Mouse (Mus musculus): Measurements from ENCODE around the gene Adam8.

Gene Adam8

DNA sequence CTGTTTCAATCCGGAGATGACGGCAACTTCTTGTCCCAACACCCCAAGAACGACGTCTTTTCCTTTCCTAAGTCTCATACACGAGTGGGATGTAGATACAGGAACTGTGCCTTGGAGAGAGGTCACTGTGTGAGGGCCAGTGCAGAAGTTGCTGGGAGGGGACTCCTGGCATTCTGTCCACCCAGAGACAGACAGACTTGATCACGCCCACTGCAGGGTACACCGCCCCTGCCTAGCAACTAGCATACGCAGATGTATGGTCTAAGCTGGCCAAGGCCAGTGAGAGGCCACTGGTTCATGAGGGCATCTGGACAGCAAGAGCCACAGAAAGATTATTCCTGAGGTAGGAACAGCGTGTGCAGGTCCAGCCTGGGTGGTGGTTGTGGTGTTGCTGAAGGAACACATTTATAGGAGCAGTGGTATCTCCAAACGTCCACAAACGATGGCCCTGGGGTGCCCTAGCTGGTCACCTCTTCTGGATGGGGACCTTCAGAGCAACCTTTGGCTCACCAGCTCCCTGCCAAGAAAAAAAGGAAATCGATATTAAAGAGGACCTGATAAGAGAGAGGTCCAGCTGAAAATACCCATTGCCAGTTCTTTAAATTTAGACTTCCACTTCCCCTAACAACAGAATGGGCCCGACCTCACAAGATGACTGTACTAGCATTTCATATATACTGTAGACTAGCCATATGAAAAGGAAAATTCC is 13.2 kb downstream of the Adam8 start:
- DNase-seq (ENCODE audit: low read depth, low spot score) = peak; percentile 50

DNA sequence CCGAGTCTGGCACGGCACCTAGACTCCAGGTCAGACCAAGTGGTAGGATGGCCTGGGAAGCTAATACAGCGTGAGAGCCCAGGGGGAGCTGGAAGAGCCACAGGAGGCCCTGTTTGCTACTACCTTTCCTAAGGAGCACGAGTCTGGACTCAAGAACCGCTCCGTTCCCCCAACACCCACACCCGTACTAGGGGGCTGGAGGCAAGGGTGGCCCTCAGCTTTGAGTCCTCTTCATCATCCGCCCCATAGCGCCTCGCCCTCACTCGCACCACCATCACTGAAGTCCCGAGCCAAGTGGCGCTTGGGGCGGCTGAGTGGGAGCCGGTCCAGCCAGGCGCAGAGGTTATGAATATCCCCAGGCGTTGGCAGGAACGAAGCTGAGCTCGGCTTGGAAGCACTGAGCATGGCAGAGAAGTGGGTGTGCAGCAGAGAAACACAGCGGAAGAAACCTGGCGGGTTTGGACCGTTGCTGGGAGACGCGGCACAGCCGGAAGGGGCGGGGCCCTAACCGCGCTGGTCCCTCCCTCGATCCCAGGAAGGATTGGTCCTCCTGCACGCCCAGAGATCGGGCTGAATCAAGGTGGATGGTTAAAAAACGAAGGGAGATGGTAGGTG is 14.0 kb downstream of the Adam8 start, which contains the start of gene 6430531B16Rik:
TSS of gene 6430531B16Rik (minus strand) at position 478 of the 615 bp plus-strand sequence.
- peak; percentile 79 for DNase-seq (ENCODE audit: low read depth, low spot score)

DNA sequence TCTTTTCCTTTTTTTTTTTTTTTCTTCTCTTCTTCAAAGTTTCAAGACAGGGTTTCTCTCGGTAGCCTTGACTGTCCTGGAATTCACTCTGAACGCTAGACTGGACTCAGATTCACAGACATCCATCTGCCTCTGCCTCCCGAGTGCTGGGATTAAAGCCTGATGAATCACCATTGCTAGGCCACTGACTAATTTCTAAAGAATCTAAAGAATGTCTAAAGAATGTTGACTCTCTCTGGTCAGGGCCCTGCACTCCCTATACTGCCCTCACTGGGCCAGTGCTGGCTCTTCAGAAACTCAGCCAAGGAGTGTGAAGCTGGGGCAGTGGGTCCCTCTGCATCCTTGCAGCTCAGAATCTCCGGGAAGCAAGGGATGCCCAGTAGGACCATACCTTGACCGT is 16.9 kb downstream of the Adam8 start:
- no peak for DNase-seq (ENCODE audit: low read depth, low spot score)

DNA sequence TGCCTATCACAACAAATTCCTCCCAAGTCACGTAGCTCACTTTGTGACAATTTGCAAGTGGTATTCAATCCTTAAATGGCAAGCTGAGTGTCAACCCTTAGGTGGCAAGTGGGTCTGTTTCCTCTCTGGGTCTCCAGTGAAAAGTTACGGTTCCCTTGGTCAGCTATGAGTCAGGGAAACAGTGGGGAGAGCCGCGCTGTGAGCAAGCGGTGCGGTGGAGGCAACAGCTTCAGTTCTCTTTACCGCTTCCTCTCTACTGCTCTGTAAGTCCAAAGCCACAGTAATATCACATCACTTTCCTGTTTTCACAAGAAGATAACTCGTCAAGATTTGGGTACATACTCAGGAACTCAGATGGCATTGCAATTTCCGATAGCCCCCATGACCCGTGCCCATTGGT is 18.1 kb downstream of the Adam8 start:
- DNase-seq (ENCODE audit: low read depth, low spot score) = peak; percentile 33

DNA sequence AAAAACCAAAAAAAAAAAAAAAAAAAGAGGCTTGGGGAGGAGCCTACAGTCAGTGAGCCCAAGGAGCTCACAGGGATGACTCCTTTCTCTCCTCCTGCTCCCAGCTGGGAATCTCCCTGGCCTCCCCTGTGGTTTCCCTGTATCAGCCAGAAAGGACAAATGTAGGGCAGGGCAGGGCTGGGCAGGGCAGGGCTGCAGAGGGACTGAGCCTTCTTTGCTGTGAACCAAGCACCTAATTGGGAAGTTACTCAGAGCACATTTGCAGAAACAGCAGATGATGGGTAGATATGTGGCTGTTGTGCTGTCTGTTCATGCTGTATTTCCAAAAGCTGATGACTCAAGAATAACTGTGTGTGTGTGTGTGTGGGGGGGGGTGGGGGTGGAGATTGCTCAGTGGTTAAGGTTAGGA is 19.4 kb downstream of the Adam8 start:
- DNase-seq (ENCODE audit: low read depth, low spot score) = no peak

DNA sequence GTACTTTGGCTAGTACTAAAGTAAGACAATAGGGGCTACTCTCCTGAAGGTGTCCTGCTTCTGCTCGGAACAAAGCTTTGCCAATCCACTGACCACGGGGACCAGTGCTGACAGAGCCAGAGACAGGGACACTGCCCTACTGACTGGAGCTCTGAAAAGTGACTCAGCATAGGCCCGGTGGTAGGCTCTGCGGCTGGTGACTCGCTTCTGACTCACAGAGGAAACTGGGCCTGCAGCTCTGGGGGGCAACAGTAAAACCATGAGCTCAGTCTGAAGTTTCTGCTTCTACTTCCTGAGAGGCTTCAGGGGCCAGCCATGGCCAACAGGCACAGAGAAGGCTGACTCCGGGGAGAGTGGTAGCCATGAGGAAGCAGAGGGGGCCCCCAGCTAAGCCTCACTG is 20.9 kb downstream of the Adam8 start:
- DNase-seq (ENCODE audit: low read depth, low spot score) = no peak

DNA sequence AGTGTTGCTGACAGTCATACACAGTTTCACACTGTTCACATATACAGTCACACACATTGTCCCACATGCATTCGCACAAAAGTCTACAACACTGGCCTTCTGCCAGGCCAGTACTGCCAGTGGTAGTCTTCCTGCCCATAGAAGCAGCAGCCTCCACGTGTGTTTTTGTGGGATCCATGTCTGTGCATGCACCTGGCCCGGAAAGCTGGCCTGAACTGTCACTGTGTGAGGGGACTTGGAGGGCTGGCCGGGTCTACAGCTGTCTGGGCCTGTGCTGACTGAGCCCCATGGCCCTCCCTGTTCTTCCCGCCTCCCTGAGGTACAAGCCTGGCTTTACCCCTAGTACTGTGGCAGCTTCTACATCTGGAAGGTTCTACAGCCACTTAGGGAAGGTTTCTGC is 21.4 kb downstream of the Adam8 start:
- no peak for DNase-seq (ENCODE audit: low read depth, low spot score)

DNA sequence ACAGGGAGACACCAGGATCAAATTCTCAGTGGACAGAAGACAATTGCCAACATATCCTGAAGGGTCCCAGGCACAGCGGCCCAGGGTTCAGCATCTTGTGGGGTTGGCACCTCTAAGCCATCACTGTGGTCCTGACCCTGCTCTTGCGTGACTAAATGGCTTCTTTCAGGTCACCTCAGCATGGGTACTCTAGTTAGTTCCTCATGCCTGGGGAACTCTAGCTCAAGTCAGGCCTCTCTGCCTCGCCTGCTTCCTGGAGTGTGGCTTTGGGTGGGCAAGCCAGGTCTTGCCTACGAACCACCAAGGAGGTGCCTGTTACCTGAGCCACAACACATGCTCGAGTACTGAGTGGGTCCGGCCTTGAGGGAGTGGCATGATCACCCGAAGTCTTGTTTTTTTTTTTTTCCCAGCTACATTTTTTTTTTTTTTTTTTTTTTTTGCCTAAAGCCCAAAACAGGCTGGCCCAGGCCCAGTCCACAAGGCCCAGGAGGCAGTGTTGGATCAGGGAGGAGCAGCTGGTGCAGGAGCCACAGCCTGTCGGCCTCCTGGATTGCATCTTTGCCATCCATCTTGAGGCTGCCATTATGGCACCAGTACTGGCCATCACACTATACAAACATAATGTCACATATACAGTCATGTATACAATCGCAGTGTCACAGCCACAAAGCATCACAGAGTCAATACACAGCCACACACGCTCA is 22.0 kb downstream of the Adam8 start:
- DNase-seq (ENCODE audit: low read depth, low spot score) = peak; percentile 22

DNA sequence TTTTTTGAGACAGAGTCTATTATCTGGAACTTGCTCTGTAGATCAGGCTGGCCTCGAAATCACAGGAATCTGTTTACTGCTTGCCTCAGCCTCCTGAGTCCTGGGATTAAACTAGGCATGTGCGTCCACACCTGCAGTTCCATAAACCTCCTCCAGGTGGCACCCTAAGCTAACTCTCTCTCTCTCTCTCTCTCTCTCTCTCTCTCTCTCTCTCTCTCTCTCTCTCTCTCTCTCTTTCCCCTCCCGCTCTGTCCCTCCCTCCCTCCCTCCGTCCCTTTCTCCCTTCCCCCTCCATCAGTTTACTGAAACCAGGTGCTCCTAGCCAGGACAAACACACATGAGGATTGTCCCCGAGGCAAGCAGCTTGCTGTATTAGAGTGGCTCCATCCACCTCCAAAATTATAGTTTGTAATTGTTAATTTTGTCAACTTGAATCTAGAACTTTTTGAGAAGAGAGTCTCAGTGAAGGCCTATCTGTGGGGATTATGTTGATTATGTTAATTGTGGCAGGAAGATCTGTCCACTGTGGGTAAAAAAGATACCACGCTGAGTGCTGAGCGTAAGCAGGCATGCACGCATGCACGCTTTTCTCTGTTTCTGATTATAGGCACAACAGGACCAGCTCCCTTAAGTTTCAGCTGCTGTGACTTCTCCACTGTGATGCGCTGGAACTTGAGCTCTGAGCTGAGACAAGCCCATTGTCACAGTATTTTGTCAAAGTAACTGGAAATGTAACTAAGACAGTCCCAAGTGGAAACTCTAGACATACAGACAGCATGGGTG is 22.8 kb downstream of the Adam8 start:
- DNase-seq (ENCODE audit: low read depth, low spot score) = peak; percentile 85

DNA sequence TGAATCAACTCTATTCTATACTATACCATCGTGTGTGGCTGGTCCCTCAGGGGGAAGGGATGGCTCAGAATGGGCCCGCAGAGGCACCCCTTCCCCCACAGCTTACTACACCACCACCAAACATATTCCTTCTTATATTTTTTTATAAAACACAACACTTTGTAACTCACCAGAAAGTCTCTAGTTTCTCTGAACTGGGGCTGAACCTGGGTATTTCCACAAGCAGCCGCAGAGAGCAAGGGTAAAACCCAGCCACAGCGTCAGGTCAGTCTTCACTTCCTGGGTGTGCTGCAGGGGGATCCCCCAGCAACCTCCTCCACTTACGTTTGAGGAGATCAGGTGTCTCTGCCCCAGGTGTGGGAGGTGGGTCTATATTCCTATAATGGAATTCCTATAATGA is 23.9 kb downstream of the Adam8 start:
- peak; percentile 87 for DNase-seq (ENCODE audit: low read depth, low spot score)

DNA sequence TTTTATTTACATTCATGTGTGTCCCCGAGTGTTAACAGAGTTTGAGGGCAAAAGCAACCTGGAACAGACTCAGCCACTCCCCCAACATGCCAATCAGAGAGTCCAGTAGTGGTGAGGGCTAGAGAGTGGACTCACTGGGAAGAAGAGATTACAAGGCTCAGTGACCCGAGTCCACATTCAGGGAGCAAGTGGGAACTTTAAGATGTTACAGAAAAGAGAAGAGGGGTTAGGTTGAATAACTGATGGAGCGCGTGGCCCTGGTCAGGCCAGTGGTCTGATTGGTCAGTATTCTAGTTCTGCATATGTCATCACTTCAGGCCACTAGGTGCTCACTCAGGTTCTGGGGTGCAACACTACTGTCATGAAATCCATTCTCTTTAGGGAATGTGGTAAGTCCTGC is 25.2 kb downstream of the Adam8 start:
- no peak for DNase-seq (ENCODE audit: low read depth, low spot score)

DNA sequence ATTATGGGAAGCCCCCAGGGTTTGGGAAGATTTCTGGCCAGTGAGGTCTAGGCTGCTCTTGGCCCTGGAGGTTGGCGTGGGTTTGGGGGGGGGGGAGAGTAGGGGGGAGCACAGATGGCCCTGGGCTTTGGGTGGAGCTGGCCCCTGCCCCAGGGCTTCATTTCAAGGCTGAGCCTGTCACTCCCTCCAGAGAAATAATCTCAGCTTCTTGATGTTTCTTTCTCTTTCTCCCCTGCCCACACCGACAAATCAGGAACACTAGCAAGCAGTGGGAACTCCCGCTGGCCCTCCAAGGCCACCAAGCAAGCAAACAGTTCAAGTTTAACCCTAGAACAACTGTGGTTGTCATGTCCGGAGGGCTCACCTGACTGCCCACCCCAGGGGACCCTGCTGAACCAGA is 28.5 kb downstream of the Adam8 start:
- no peak for DNase-seq (ENCODE audit: low read depth, low spot score)

DNA sequence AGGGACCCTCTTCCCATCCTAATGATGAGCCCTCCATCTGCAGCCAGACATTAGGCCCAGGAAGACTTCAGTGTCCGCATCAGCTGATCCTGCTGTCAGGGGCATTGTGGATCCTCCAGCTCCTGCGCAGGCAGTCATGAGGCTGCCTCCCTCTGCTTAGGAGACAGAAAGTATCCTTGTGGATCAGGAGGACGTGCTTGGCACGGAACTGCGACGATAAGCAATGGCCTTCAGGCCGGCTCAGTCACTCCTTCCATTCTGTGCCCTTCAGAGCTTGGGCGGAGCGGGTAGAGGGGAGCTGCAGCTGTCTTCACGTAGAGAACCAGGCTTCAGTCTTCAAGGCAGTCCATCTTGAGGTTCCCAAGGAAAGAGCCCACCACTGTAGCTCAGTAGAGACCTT is 31.2 kb downstream of the Adam8 start:
- DNase-seq (ENCODE audit: low read depth, low spot score) = no peak

DNA sequence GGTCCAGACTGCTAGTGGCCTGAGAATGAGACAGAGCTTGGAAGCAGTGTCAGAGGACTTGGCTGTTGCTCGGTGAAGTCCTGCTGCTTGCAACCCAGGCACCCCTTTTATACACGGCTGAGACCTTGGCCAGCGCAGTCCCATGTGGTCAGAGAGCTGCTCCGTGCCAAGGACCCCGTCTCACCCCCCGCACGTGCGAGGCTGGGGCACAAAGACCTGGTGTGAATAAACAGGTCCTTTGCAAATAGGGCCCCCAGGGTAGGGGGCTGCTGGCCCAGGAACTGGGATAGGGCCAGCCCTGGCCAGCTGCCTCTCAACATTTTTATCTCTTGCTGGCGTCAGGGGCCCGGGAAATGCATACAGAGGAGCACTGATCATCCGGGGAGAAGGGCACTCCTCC is 34.4 kb downstream of the Adam8 start:
- no peak for DNase-seq (ENCODE audit: low read depth, low spot score)

DNA sequence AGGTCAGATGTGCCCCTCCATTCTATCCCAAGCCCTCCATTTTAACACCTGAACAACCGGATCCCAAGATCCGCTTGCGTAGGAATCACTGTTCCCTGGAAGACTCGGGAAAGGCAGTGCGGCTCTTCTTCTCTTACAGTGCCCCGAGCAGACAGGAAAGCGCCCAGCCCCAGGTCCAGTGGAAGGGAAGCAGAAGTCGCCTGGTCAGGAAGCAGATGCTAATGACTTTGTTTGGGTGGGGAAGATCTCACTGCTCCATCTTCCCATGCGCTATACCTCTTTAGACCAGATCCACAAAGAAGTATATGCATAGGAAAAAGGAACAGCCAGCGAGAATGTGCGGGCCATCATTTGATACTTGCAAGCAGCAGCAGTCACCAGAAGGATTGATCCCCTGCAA is 34.9 kb downstream of the Adam8 start:
- no peak for DNase-seq (ENCODE audit: low read depth, low spot score)

DNA sequence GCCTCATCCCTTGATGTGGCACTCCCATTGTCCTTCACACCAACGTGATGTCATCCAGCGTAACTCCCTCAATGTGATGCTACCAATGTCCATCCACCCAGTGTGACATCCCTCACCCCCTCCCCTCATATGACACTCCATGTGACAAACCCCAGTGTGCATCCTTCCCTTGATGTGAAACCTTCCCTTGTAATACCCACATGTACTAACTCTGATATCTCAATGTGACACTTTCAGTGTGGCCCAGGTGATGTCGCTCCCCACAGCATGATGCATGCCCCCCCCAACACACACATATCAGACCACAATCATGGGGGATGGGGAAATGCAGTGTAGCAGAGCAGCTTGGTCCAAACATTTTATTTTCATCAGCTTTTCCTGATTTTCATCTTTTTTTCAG is 35.7 kb downstream of the Adam8 start:
- no peak for DNase-seq (ENCODE audit: low read depth, low spot score)

DNA sequence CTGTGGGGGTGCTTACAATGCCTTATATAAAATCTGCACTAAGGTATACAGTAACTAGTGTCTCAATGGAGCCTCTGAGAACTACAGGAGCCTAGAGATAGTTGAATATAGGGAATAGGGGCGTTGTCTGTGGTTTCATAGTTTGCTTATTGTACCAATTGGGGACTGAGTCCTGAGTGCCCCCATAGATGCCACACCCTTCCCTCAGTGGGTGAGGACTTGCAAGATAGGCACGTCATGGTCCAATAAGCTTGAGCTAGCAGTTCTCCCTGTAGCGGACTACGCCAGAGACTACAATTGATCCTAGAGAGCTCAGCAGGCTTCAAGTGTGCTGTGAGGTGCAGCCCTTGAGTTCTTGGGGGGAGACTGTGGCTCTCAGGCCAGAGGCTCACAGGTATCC is 36.9 kb downstream of the Adam8 start:
- no peak for DNase-seq (ENCODE audit: low read depth, low spot score)

DNA sequence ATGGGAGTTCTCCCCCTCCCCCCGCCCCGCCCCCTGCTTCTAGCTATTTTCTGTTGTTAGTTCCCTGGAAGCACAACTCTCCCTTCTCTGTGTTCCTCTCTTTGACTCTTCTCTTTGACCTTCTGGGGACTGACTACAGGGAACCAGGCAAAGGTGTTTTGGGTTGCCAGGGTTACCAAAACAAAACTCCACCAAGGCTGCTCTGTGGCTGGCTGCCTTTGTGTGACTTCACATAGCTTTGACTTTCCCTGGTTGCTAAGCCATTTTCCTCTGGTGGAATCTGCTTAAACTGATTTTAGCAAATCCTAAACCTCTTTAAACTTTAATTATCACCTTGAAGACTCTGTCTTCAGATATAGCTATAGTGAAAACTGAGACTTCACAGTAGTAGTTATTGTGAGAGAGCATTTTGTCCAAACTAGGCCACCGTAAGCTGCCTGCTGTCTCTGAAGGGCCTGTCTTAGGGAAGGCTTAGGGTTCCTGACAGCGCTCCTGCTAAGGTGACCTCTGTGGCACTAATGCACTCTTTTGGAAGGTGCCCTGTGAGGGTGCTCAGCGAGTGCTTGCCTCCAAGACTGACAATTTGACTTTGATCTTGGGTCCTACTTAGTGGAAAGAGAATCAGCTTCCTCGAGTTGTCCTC is 40.2 kb downstream of the Adam8 start:
- no peak for DNase-seq (ENCODE audit: low read depth, low spot score)

DNA sequence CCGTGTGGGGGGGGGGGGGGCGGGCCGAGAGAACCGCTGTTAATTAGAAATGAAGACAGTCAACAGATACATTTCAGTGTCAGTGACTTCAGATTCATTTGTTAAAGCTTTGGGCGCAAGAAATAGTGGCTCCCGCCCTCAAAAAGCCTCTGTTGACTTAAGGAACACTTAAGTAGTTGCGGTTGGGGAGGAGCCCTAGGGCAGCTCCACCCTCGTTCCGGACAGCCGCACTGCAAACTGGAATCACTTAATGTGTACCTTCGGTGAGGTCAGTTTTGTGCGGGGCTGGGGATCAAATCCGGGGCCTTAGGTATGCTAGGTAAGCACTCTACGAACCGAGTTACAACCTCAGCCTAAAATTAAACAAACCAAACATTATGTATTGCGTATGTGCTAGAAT is 41.3 kb downstream of the Adam8 start:
- DNase-seq (ENCODE audit: low read depth, low spot score) = peak; percentile 50

DNA sequence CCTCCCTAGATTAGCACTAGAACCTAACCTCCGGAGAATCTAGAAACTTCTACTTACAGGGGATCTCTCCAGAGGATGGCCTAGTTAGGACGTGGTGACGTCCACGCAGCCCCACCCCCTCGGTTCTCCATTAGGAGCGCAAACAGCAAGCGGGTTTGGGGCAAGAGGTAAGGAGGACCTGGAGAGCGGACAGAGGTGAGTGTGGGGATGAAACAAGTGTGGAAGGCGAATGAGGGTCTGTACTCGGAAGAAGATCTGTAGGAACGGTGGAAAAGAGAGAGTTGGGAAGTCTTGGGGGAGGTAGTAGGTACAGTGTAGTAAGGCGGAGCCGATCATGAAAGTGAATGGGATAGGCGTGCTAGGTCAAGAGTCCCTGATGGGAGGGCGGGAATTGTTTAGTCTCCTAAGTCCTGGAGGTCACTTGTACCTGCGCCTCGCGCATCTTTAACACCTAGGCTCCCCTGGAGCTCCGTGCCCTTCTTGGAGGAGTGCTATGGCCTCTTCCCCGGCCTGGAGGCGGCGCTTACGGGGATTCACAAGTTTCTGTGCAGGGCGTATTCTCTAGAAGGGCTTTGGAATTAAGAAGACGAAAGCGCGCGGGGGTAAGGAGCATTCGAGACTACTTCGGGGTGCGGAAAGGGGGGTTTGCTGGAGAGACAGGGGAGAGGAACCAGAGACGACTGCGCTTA is 41.9 kb downstream of the Adam8 start:
- peak; percentile 86 for DNase-seq (ENCODE audit: low read depth, low spot score)

DNA sequence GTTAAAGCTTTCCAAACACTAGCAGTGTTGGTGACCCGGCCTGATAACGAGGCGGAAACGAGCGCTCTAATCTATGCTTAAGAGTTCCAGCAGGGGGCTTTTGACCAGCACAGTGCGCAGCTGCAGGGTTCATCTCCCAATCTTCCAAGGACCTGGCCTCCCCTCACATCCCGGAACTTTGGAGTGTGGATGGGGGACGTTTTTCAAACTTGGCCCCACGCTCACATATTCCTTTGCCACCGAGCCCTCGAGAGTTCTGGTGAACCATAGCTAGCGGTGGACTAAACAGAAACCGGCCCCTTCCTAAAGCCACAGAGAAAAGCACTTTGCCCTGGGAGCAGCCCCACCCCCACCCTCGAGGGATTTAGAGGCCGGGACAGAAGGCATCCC is 42.5 kb downstream of the Adam8 start:
- DNase-seq (ENCODE audit: low read depth, low spot score) = peak; percentile 82
